Mouse (Mus musculus): ENCODE measurements around the gene Timm8a1.

- no peak for TF ChIP-seq POLR2A (IDR thresholded peaks at IDR 0.05; ENCODE audit: borderline replicate concordance, insufficient read depth, low read length)
- no peak for TF ChIP-seq CTCF (IDR thresholded peaks at IDR 0.05; ENCODE audit: borderline replicate concordance, insufficient read depth, low read depth, low read length)
Observed at GRCm38 (mm10) chrX:134564326-134564725, 22.7 kb upstream of the Timm8a1 start.

Data from cerebellum, adult 2 months (tissue).